Mouse (Mus musculus): ENCODE data around the gene Igtp. TPM values are rescaled to one million over a fixed set of nuclear protein-coding genes. Genes with fewer than 3 reads are reported as not detected.
A peak's percentile ranks its signal among the peaks of the same experiment; 100 is the strongest.
"Not testable (repeated sequence)": the region's sequence is repeated elsewhere in the genome, so short reads cannot be mapped to it uniquely, and the experiment has no call there.

Gene Igtp
- polyA plus RNA-seq, 1 experiment from 2014 or later: 6.3 TPM

GRCm38 (mm10) chr11:58234551-58234950 lies 35.2 kb downstream of the Igtp start:
- H3K36me3 ChIP-seq: not testable (repeated sequence)
- WGBS (ENCODE audit: insufficient replicate concordance): 71% methylated on average over 3 of the region's 3 CpGs

GRCm38 (mm10) chr11:58235152-58235551 lies 35.8 kb downstream of the Igtp start:
- peaks cover 9% of the 10 kb centered on the region for H3K4me1 ChIP-seq
- H3K4me2 ChIP-seq: no peak overlapping the region
- no peaks in the 10 kb centered on the region for H3K36me3 ChIP-seq
- WGBS (ENCODE audit: insufficient replicate concordance): 10% methylated on average over 6 of the region's 6 CpGs
- no peak overlapping the region for H3K9ac ChIP-seq
- no peaks in the 10 kb centered on the region for H3K9me3 ChIP-seq (replicated peaks)
- H3K27me3 ChIP-seq (replicated peaks): peaks cover 18% of the 10 kb centered on the region
- no peak overlapping the region for H3K27ac ChIP-seq
- no peak for ATAC-seq
- no peak overlapping the region for H3K4me3 ChIP-seq

More at GRCm38 (mm10) chr11:58234551-58234950, 35.2 kb downstream of the Igtp start:
- H3K9me3 ChIP-seq (replicated peaks); H3K4me3 ChIP-seq; H3K4me1 ChIP-seq; H3K9ac ChIP-seq; H3K4me2 ChIP-seq; ATAC-seq; H3K27ac ChIP-seq: not testable (repeated sequence)
- H3K27me3 ChIP-seq (replicated peaks): peaks cover 22% of the 10 kb centered on the region

- WGBS (ENCODE audit: insufficient replicate concordance): 2% methylated on average over 37 of the region's 37 CpGs
- Histone ChIP-seq H3K27ac (no peak overlapping the region), H3K9ac (no peak overlapping the region)
Measured at GRCm38 (mm10) chr11:58238840-58239791, 39.8 kb downstream of the Igtp start.

GRCm38 (mm10) chr11:58247294-58247693 lies 47.9 kb downstream of the Igtp start:
- H3K4me3 ChIP-seq: no peak overlapping the region
- H3K4me2 ChIP-seq: no peak overlapping the region
- no peaks in the 10 kb centered on the region for H3K4me1 ChIP-seq
- H3K9ac ChIP-seq: no peak overlapping the region
- ATAC-seq: no peak
- WGBS (ENCODE audit: insufficient replicate concordance): 36% methylated on average over 4 of the region's 4 CpGs
- no peak overlapping the region for H3K27ac ChIP-seq
- no peaks in the 10 kb centered on the region for H3K9me3 ChIP-seq (replicated peaks)
- H3K36me3 ChIP-seq: no peaks in the 10 kb centered on the region
- peaks cover 5% of the 10 kb centered on the region; the same call in 1 of the 2 replicates for H3K27me3 ChIP-seq (replicated peaks)

More at GRCm38 (mm10) chr11:58238840-58239791, 39.8 kb downstream of the Igtp start:
- no peaks in the 10 kb centered on the region for H3K36me3 ChIP-seq
- H3K4me2 ChIP-seq: peak overlapping the region; percentile 60
- peak; percentile 85 for ATAC-seq
- H3K9me3 ChIP-seq (replicated peaks): no peaks in the 10 kb centered on the region
- peak overlapping the region; percentile 32 for H3K4me3 ChIP-seq
- H3K27me3 ChIP-seq (replicated peaks): peaks cover 6% of the 10 kb centered on the region; the same call in 1 of the 2 replicates
- H3K4me1 ChIP-seq: peaks cover 9% of the 10 kb centered on the region

GRCm38 (mm10) chr11:58249203-58249981 lies 50.0 kb downstream of the Igtp start:
- no peaks in the 10 kb centered on the region for H3K27me3 ChIP-seq (replicated peaks)
- H3K4me1 ChIP-seq: no peaks in the 10 kb centered on the region
- WGBS (ENCODE audit: insufficient replicate concordance): 67% methylated on average over 7 of the region's 7 CpGs
- no peak for ATAC-seq
- H3K9ac ChIP-seq: no peak overlapping the region
- no peaks in the 10 kb centered on the region for H3K36me3 ChIP-seq
- no peaks in the 10 kb centered on the region for H3K9me3 ChIP-seq (replicated peaks)
- no peak overlapping the region for H3K27ac ChIP-seq
- no peak overlapping the region for H3K4me3 ChIP-seq
- H3K4me2 ChIP-seq: no peak overlapping the region

GRCm38 (mm10) chr11:58250550-58250949 lies 51.2 kb downstream of the Igtp start:
- H3K36me3 ChIP-seq: no peaks in the 10 kb centered on the region
- H3K4me3 ChIP-seq: no peak overlapping the region
- no peak overlapping the region for H3K9ac ChIP-seq
- H3K9me3 ChIP-seq (replicated peaks): no peaks in the 10 kb centered on the region
- ATAC-seq: no peak
- no peak overlapping the region for H3K4me2 ChIP-seq
- H3K27ac ChIP-seq: no peak overlapping the region
- no peaks in the 10 kb centered on the region for H3K4me1 ChIP-seq
- 69% methylated on average over 5 of the region's 5 CpGs for WGBS (ENCODE audit: insufficient replicate concordance)
- no peaks in the 10 kb centered on the region for H3K27me3 ChIP-seq (replicated peaks)

- Histone ChIP-seq H3K27ac (no peak overlapping the region), H3K9me3 (replicated peaks) (no peaks in the 10 kb centered on the region), H3K9ac (no peak overlapping the region), H3K36me3 (no peaks in the 10 kb centered on the region), H3K4me1 (no peaks in the 10 kb centered on the region), H3K4me2 (no peak overlapping the region), H3K27me3 (replicated peaks) (no peaks in the 10 kb centered on the region), H3K4me3 (no peak overlapping the region)
- 76% methylated on average over 3 of the region's 3 CpGs for WGBS (ENCODE audit: insufficient replicate concordance)
- ATAC-seq: no peak
Measured at GRCm38 (mm10) chr11:58254411-58254810, 55.1 kb downstream of the Igtp start.

Other genes with a start within 250 kb of the Igtp start
- gene Larp1, start 190.5 kb upstream of the Igtp start, polyA plus RNA-seq (2016; fragmentation: Nextera tagmentation; extraction: Ambion mirVana): 41.6 and 42.4 TPM in 2 replicates
- gene Gm12248, start 106.4 kb upstream of the Igtp start, polyA plus RNA-seq (2016; fragmentation: Nextera tagmentation; extraction: Ambion mirVana): not detected in 2 replicates
- gene Cnot8, start 95.4 kb upstream of the Igtp start, polyA plus RNA-seq (2016; fragmentation: Nextera tagmentation; extraction: Ambion mirVana): 50.5 and 51.8 TPM in 2 replicates
- 25.4 and 26.0 TPM in 2 replicates for gene Gemin5, start 31.0 kb upstream of the Igtp start, polyA plus RNA-seq (2016; fragmentation: Nextera tagmentation; extraction: Ambion mirVana)
- 129 and 137 TPM in 2 replicates for gene Mrpl22, start 27.9 kb upstream of the Igtp start, polyA plus RNA-seq (2016; fragmentation: Nextera tagmentation; extraction: Ambion mirVana)
- 2.9 and 3.0 TPM in 2 replicates for gene Irgm2, start 62 bp downstream of the Igtp start, polyA plus RNA-seq (2016; fragmentation: Nextera tagmentation; extraction: Ambion mirVana)
- gene 4930438A08Rik, start 75.2 kb downstream of the Igtp start, polyA plus RNA-seq (2016; fragmentation: Nextera tagmentation; extraction: Ambion mirVana): 0.14 and 0.43 TPM in 2 replicates
- 18.2 and 18.5 TPM in 2 replicates for gene Zfp692, start 107.5 kb downstream of the Igtp start, polyA plus RNA-seq (2016; fragmentation: Nextera tagmentation; extraction: Ambion mirVana)
- gene Zfp672, start 130.8 kb downstream of the Igtp start, polyA plus RNA-seq (2016; fragmentation: Nextera tagmentation; extraction: Ambion mirVana): 50.1 and 50.4 TPM in 2 replicates
- gene Sh3bp5l, start 131.2 kb downstream of the Igtp start, polyA plus RNA-seq (2016; fragmentation: Nextera tagmentation; extraction: Ambion mirVana): 19.8 and 19.9 TPM in 2 replicates
- 0.19 TPM in 1 of 2 replicates, not detected in the other for gene Lypd8, start 179.5 kb downstream of the Igtp start, polyA plus RNA-seq (2016; fragmentation: Nextera tagmentation; extraction: Ambion mirVana)
- not detected in 2 replicates for gene 1810065E05Rik, start 221.6 kb downstream of the Igtp start, polyA plus RNA-seq (2016; fragmentation: Nextera tagmentation; extraction: Ambion mirVana)
- not detected in 2 replicates for gene Gm12253, start 233.0 kb downstream of the Igtp start, polyA plus RNA-seq (2016; fragmentation: Nextera tagmentation; extraction: Ambion mirVana)

Data from liver, embryonic 12.5 days (tissue).